Mouse (Mus musculus): ENCODE data around the gene Gm21834.

Gm21834 gene
- long read RNA-seq, experiment 1 = 0 reads
- long read RNA-seq, experiment 2 = 0 reads

- intact Hi-C loops (cut with DNase I) = no loop called here
Observed at GRCm38 (mm10) chr17:57742119-57742518, at the start of gene Gm21834. Gene Gm21834, minus strand, starts transcription at chr17:57742219.

GRCm38 (mm10) chr17:57788161-57788799 lies 46.3 kb upstream of the Gm21834 start:
- intact Hi-C loops (cut with DNase I) = no loop called here

- intact Hi-C loops (cut with DNase I) = no loop called here
Observed at GRCm38 (mm10) chr17:57770904-57771303, 28.9 kb upstream of the Gm21834 start.

GRCm38 (mm10) chr17:57768622-57769610 lies 26.9 kb upstream of the Gm21834 start, which contains the start of gene Cntnap5c:
Gene Cntnap5c, plus strand, starts transcription at chr17:57769570.
- intact Hi-C loops (cut with DNase I) = loop anchor here (5.0 kb wide), 1 partner anchor 1143 kb away; no protein-coding TSS in a partner anchor

- intact Hi-C loops (cut with DNase I) = loop anchor here (5.0 kb wide), 1 partner anchor 1145 kb away; no protein-coding TSS in a partner anchor
Observed at GRCm38 (mm10) chr17:57767306-57767705, 25.3 kb upstream of the Gm21834 start.

- intact Hi-C loops (cut with DNase I) = no loop called here
Observed at GRCm38 (mm10) chr17:57758033-57758432, 16.0 kb upstream of the Gm21834 start.

- intact Hi-C loops (cut with DNase I) = no loop called here
Observed at GRCm38 (mm10) chr17:57694791-57695190, 47.2 kb downstream of the Gm21834 start.
